Mouse (Mus musculus): ENCODE results near the gene Acbd4. TPM values are rescaled to one million over a fixed set of nuclear protein-coding genes. Genes with fewer than 3 reads are reported as not detected.

Gene Acbd4
- polyA plus RNA-seq, 1 experiment from 2014 or later: 18.5 TPM

- H3K4me3 ChIP-seq: no peak overlapping the region
- no peak overlapping the region for H3K4me2 ChIP-seq
- 89% methylated on average over 11 of the region's 11 CpGs for WGBS
- H3K27me3 ChIP-seq: no peaks in the 10 kb centered on the region
- no peak overlapping the region for H3K9ac ChIP-seq
- H3K9me3 ChIP-seq (replicated peaks): no peaks in the 10 kb centered on the region
- H3K36me3 ChIP-seq: peaks cover 62% of the 10 kb centered on the region
- no peak overlapping the region for H3K27ac ChIP-seq
- no peak for ATAC-seq (replicated peaks; ENCODE audit: insufficient number of reproducible peaks, insufficient read depth, low FRiP score, low read depth)
- H3K4me1 ChIP-seq (replicated peaks): peaks cover 21% of the 10 kb centered on the region
Measured at GRCm38 (mm10) chr11:103068884-103069283, 32.6 kb upstream of the Acbd4 start.

GRCm38 (mm10) chr11:103069731-103070130 is 31.8 kb upstream of the Acbd4 start:
- Histone ChIP-seq H3K4me1 (replicated peaks) (peaks cover 29% of the 10 kb centered on the region), H3K9ac (no peak overlapping the region), H3K4me2 (no peak overlapping the region), H3K36me3 (peaks cover 54% of the 10 kb centered on the region), H3K9me3 (replicated peaks) (no peaks in the 10 kb centered on the region), H3K4me3 (no peak overlapping the region), H3K27me3 (no peaks in the 10 kb centered on the region), H3K27ac (no peak overlapping the region)
- ATAC-seq (replicated peaks; ENCODE audit: insufficient number of reproducible peaks, insufficient read depth, low FRiP score, low read depth): no peak
- 96% methylated on average over 2 of the region's 2 CpGs for WGBS

GRCm38 (mm10) chr11:103070322-103070880 is 31.1 kb upstream of the Acbd4 start:
- no peak overlapping the region for H3K4me3 ChIP-seq
- peaks cover 32% of the 10 kb centered on the region for H3K4me1 ChIP-seq (replicated peaks)
- H3K36me3 ChIP-seq: peaks cover 49% of the 10 kb centered on the region
- H3K4me2 ChIP-seq: no peak overlapping the region
- WGBS: 92% methylated on average over 10 of the region's 10 CpGs
- no peak overlapping the region for H3K9ac ChIP-seq
- no peak overlapping the region for H3K27ac ChIP-seq
- H3K9me3 ChIP-seq (replicated peaks): no peaks in the 10 kb centered on the region
- no peak for ATAC-seq (replicated peaks; ENCODE audit: insufficient number of reproducible peaks, insufficient read depth, low FRiP score, low read depth)
- no peaks in the 10 kb centered on the region for H3K27me3 ChIP-seq

- Histone ChIP-seq H3K27me3 (no peaks in the 10 kb centered on the region), H3K9ac (no peak overlapping the region), H3K36me3 (peaks cover 28% of the 10 kb centered on the region), H3K27ac (no peak overlapping the region; the same call in 1 of the 2 replicates), H3K4me2 (no peak overlapping the region), H3K4me1 (replicated peaks) (peaks cover 17% of the 10 kb centered on the region), H3K4me3 (no peak overlapping the region), H3K9me3 (replicated peaks) (no peaks in the 10 kb centered on the region)
- WGBS: 72% methylated on average over 7 of the region's 7 CpGs
- ATAC-seq (replicated peaks; ENCODE audit: insufficient number of reproducible peaks, insufficient read depth, low FRiP score, low read depth): no peak
Measured at GRCm38 (mm10) chr11:103073671-103074070, 27.8 kb upstream of the Acbd4 start.

- ATAC-seq (replicated peaks; ENCODE audit: insufficient number of reproducible peaks, insufficient read depth, low FRiP score, low read depth): no peak
- Histone ChIP-seq H3K4me2 (peak overlapping the region; percentile 23; the same call in 1 of the 2 replicates), H3K36me3 (peaks cover 27% of the 10 kb centered on the region), H3K9me3 (replicated peaks) (no peaks in the 10 kb centered on the region), H3K27ac (no peak overlapping the region), H3K9ac (no peak overlapping the region), H3K27me3 (no peaks in the 10 kb centered on the region), H3K4me3 (no peak overlapping the region), H3K4me1 (replicated peaks) (peaks cover 17% of the 10 kb centered on the region)
- 65% methylated on average over 10 of the region's 10 CpGs for WGBS
Measured at GRCm38 (mm10) chr11:103074121-103074650, 27.3 kb upstream of the Acbd4 start.

GRCm38 (mm10) chr11:103074796-103075323 is 26.6 kb upstream of the Acbd4 start:
- peaks cover 24% of the 10 kb centered on the region for H3K36me3 ChIP-seq
- no peak overlapping the region for H3K27ac ChIP-seq

GRCm38 (mm10) chr11:103076010-103076409 is 25.5 kb upstream of the Acbd4 start:
- no peak overlapping the region for H3K4me3 ChIP-seq
- H3K27ac ChIP-seq: no peak overlapping the region
- ATAC-seq (replicated peaks; ENCODE audit: insufficient number of reproducible peaks, insufficient read depth, low FRiP score, low read depth): no peak
- peaks cover 3% of the 10 kb centered on the region; the same call in 1 of the 2 replicates for H3K27me3 ChIP-seq
- WGBS: 75% methylated on average over 7 of the region's 7 CpGs
- H3K36me3 ChIP-seq: peaks cover 13% of the 10 kb centered on the region
- H3K4me1 ChIP-seq (replicated peaks): peaks cover 29% of the 10 kb centered on the region
- H3K9me3 ChIP-seq (replicated peaks): no peaks in the 10 kb centered on the region
- H3K4me2 ChIP-seq: no peak overlapping the region
- H3K9ac ChIP-seq: no peak overlapping the region

More at GRCm38 (mm10) chr11:103074796-103075323, 26.6 kb upstream of the Acbd4 start:
- Histone ChIP-seq H3K4me2 (peak overlapping the region; percentile 23; the same call in 1 of the 2 replicates), H3K27me3 (peaks cover under 1% of the 10 kb centered on the region; the same call in 1 of the 2 replicates), H3K4me1 (replicated peaks) (peaks cover 17% of the 10 kb centered on the region), H3K4me3 (0 out of 2 replicates have a peak overlapping the region, but pooled peaks have one; percentile 17), H3K9ac (no peak overlapping the region), H3K9me3 (replicated peaks) (no peaks in the 10 kb centered on the region)
- 30% methylated on average over 10 of the region's 10 CpGs for WGBS
- ATAC-seq (replicated peaks; ENCODE audit: insufficient number of reproducible peaks, insufficient read depth, low FRiP score, low read depth): 0 out of 2 replicates have a peak, but pooled peaks have one; percentile 10

- ATAC-seq (replicated peaks; ENCODE audit: insufficient number of reproducible peaks, insufficient read depth, low FRiP score, low read depth): no peak
- 76% methylated on average over 8 of the region's 8 CpGs for WGBS
- Histone ChIP-seq H3K4me1 (replicated peaks) (peaks cover 31% of the 10 kb centered on the region), H3K27ac (no peak overlapping the region), H3K9me3 (replicated peaks) (no peaks in the 10 kb centered on the region), H3K9ac (no peak overlapping the region), H3K27me3 (peaks cover 3% of the 10 kb centered on the region), H3K36me3 (peaks cover 8% of the 10 kb centered on the region), H3K4me2 (no peak overlapping the region), H3K4me3 (no peak overlapping the region)
Measured at GRCm38 (mm10) chr11:103076581-103076980, 24.9 kb upstream of the Acbd4 start.

GRCm38 (mm10) chr11:103078131-103078530 is 23.4 kb upstream of the Acbd4 start:
- H3K4me1 ChIP-seq (replicated peaks): peaks cover 31% of the 10 kb centered on the region
- no peak for ATAC-seq (replicated peaks; ENCODE audit: insufficient number of reproducible peaks, insufficient read depth, low FRiP score, low read depth)
- no peak overlapping the region for H3K9ac ChIP-seq
- 76% methylated on average over 11 of the region's 11 CpGs for WGBS
- H3K4me3 ChIP-seq: no peak overlapping the region
- H3K9me3 ChIP-seq (replicated peaks): no peaks in the 10 kb centered on the region
- H3K4me2 ChIP-seq: no peak overlapping the region
- H3K36me3 ChIP-seq: peaks cover 8% of the 10 kb centered on the region
- no peak overlapping the region for H3K27ac ChIP-seq
- H3K27me3 ChIP-seq: peaks cover 3% of the 10 kb centered on the region

- Histone ChIP-seq H3K9me3 (replicated peaks) (no peaks in the 10 kb centered on the region), H3K27me3 (peaks cover 3% of the 10 kb centered on the region), H3K36me3 (peaks cover 8% of the 10 kb centered on the region), H3K27ac (no peak overlapping the region), H3K4me1 (replicated peaks) (peaks cover 17% of the 10 kb centered on the region), H3K4me3 (peak overlapping the region; percentile 42), H3K9ac (peak overlapping the region; percentile 8; the same call in 1 of the 2 replicates), H3K4me2 (peak overlapping the region; percentile 56)
- 6% methylated on average over 43 of the region's 43 CpGs for WGBS
- ATAC-seq (replicated peaks; ENCODE audit: insufficient number of reproducible peaks, insufficient read depth, low FRiP score, low read depth): peak; percentile 60; the same call in 1 of the 2 replicates
Measured at GRCm38 (mm10) chr11:103080323-103081091, 21.0 kb upstream of the Acbd4 start.

GRCm38 (mm10) chr11:103081631-103082030 is 19.9 kb upstream of the Acbd4 start:
- 61% methylated on average over 6 of the region's 6 CpGs for WGBS
- peaks cover 14% of the 10 kb centered on the region for H3K4me1 ChIP-seq (replicated peaks)
- H3K27ac ChIP-seq: no peak overlapping the region
- no peak overlapping the region for H3K4me2 ChIP-seq
- no peak overlapping the region for H3K9ac ChIP-seq
- no peak overlapping the region for H3K4me3 ChIP-seq
- H3K9me3 ChIP-seq (replicated peaks): no peaks in the 10 kb centered on the region
- ATAC-seq (replicated peaks; ENCODE audit: insufficient number of reproducible peaks, insufficient read depth, low FRiP score, low read depth): no peak
- peaks cover 8% of the 10 kb centered on the region; the same call in 1 of the 2 replicates for H3K36me3 ChIP-seq
- peaks cover 3% of the 10 kb centered on the region for H3K27me3 ChIP-seq
